Mouse (Mus musculus): Measurements from ENCODE around the gene Gm26727. TPM values are rescaled to one million over a fixed set of nuclear protein-coding genes. Genes with fewer than 3 reads are reported as not detected.
"Not testable (repeated sequence)": the region's sequence is repeated elsewhere in the genome, so short reads cannot be mapped to it uniquely, and the experiment has no call there.

The Gm26727 gene
- polyA plus RNA-seq, 1 experiment from 2014 or later: not detected

DNA sequence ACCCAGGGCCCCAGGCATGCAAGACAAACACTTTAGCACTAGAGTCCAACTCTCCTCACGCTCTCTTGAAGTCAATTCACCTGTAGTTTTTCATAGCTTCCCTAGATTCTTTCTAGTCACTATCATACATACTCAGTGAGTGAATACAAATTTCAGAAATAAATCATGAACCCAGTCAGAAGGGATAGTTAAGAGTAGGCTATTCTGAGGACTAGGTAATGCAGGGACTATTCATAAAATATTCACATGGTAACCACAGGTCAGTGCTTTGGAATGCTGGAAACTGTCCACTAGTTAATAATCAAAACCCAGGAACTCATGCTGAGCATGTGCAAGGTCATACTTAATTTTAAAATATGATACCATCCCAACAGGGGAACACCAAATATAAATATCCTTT lies 10.2 kb downstream of the Gm26727 start:
- no peak overlapping the region for H3K4me3 ChIP-seq (replicated peaks; ENCODE audit: low read length)
- no peaks in the 10 kb centered on the region for H3K27me3 ChIP-seq (ENCODE audit: control insufficient read depth, insufficient read depth, low read length)
- no peak for DNase-seq (ENCODE audit: low spot score)
- no peak for ATAC-seq (ENCODE audit: low FRiP score)
- H3K4me2 ChIP-seq (replicated peaks): no peak overlapping the region
- no peaks in the 10 kb centered on the region for H3K36me3 ChIP-seq (replicated peaks; ENCODE audit: control insufficient read depth, insufficient read depth)
- H3K4me1 ChIP-seq (replicated peaks; ENCODE audit: control insufficient read depth, insufficient read depth, low read length): no peaks in the 10 kb centered on the region
- no peaks in the 10 kb centered on the region for H3K9me3 ChIP-seq (ENCODE audit: control insufficient read depth, low read length)
- no peak overlapping the region for H3K27ac ChIP-seq
- no peak overlapping the region for H3K9ac ChIP-seq
- WGBS: 90% methylated on average over 1 of the region's 1 CpGs

DNA sequence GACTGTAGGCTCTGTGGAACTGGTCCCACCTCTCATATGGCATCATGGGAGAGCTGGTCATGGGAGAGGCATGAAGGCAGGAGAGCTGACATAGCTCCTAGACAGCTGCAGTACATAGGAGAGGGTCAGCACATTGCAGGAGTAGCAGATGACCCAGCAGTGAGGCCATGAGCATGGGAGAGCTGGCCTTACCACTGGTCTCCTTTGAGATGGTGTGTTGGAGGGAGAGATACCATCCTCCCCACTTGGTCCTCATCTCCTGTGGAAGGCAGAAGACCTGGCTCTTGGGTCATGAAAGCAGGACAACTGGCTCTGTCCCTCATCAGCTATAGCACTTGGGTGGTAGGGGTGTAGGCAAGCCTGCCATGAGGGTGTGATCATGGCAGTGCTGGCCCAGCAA lies 12.1 kb downstream of the Gm26727 start:
- H3K4me3 ChIP-seq (replicated peaks; ENCODE audit: low read length): no peak overlapping the region
- no peaks in the 10 kb centered on the region for H3K36me3 ChIP-seq (replicated peaks; ENCODE audit: control insufficient read depth, insufficient read depth)
- ATAC-seq (ENCODE audit: low FRiP score) (no peak), DNase-seq (ENCODE audit: low spot score) (no peak)
- no peak overlapping the region for H3K4me2 ChIP-seq (replicated peaks)
- H3K9ac ChIP-seq: no peak overlapping the region
- no peak overlapping the region for H3K27ac ChIP-seq
- no peaks in the 10 kb centered on the region for H3K4me1 ChIP-seq (replicated peaks; ENCODE audit: control insufficient read depth, insufficient read depth, low read length)
- H3K9me3 ChIP-seq (ENCODE audit: control insufficient read depth, low read length): no peaks in the 10 kb centered on the region
- H3K27me3 ChIP-seq (ENCODE audit: control insufficient read depth, insufficient read depth, low read length): no peaks in the 10 kb centered on the region

GRCm38 (mm10) chr2:67413425-67413824 lies 19.6 kb downstream of the Gm26727 start, which contains the start of gene Gm21830:
Gene Gm21830, plus strand, starts transcription at chr2:67413725.
- not testable (repeated sequence) for ATAC-seq (ENCODE audit: low FRiP score); H3K27me3 ChIP-seq (ENCODE audit: control insufficient read depth, insufficient read depth, low read length); H3K27ac ChIP-seq; H3K36me3 ChIP-seq (replicated peaks; ENCODE audit: control insufficient read depth, insufficient read depth); H3K9ac ChIP-seq; H3K9me3 ChIP-seq (ENCODE audit: control insufficient read depth, low read length); H3K4me2 ChIP-seq (replicated peaks); H3K4me1 ChIP-seq (replicated peaks; ENCODE audit: control insufficient read depth, insufficient read depth, low read length); H3K4me3 ChIP-seq (replicated peaks; ENCODE audit: low read length); DNase-seq (ENCODE audit: low spot score)
- WGBS: no CpG with 5 or more reads among the region's 1 CpGs

Other genes starting within 250 kb of the Gm26727 start
- gene Gm21830, start 19.5 kb downstream of the Gm26727 start, polyA plus RNA-seq (2014; fragmentation: Nextera tagmentation; extraction: Ambion mirVana): not detected in 2 replicates
- not detected in 2 replicates for gene Xirp2, start 12.8 kb upstream of the Gm26727 start, polyA plus RNA-seq (2014; fragmentation: Nextera tagmentation; extraction: Ambion mirVana)
- 72.2 and 84.5 TPM in 2 replicates for gene B3galt1, start 132.7 kb upstream of the Gm26727 start, polyA plus RNA-seq (2014; fragmentation: Nextera tagmentation; extraction: Ambion mirVana)